Mouse (Mus musculus): Measurements from ENCODE around the gene Sorcs1.

- TF ChIP-seq POLR2A (IDR thresholded peaks at IDR 0.05; ENCODE audit: borderline replicate concordance, extremely low read depth, low read depth, low read length) (no peak), CTCF (IDR thresholded peaks at IDR 0.05; ENCODE audit: insufficient read depth, low read length) (no peak)
Measured at GRCm38 (mm10) chr19:50488421-50488820, 190.0 kb downstream of the Sorcs1 start.

All from lung, adult 2 months (tissue).